Mouse (Mus musculus) testis, adult 2 months (tissue): Measurements from ENCODE around the gene Acer1.

Source experiments
- CTCF ChIP-seq: fragments of 200-500 bp; IDR thresholded peaks from 2 replicates; pipeline ENCODE4 v1.5.1; 2012; ENCODE audit warnings: low read depth, mild to moderate bottlenecking, inconsistent platforms, low read length, moderate library complexity; ENCODE audit not compliant: control insufficient read depth, insufficient read depth, insufficient replicate concordance
- POLR2A ChIP-seq: fragments of 200-500 bp; IDR thresholded peaks from 2 replicates; pipeline ENCODE4 v1.6.1; 2012; ENCODE audit warnings: low read depth, mild to moderate bottlenecking, inconsistent platforms, low read length, moderate library complexity; ENCODE audit not compliant: control insufficient read depth

GRCm38 (mm10) chr17:56995046-56995445 is 13.1 kb upstream of the Acer1 start:
- TF ChIP-seq POLR2A = no peak
- no peak for TF ChIP-seq CTCF
